Mouse (Mus musculus) heart, postnatal 14 days (tissue): ENCODE results near the gene Fam102a. TPM values are rescaled to one million over a fixed set of nuclear protein-coding genes. Genes with fewer than 3 reads are reported as not detected.

ENCODE experiments used
- DNase-seq, 2 experiments: peaks; one replicate each; pipeline ENCODE4 v3.0.0; 2021 to 2022
- intact Hi-C: fragments of 180-260 bp; cut with DNase I; formaldehyde crosslinking; loops from one replicate; pipeline ENCODE4 v1.15.1; 2025
- total RNA-seq, 2 experiments: library from RNA; stranded (reverse); gene quantifications; 2 replicates each; pipeline ENCODE4 v1.2.3; 2021

Gene Fam102a
- total RNA-seq, 2 experiments from 2014 or later: 8.6 to 9.7 TPM

- DNase-seq: no peak
- intact Hi-C loops: no loop called here
Observed at GRCm38 (mm10) chr2:32541333-32541908, 6.3 kb downstream of the Fam102a start.

DNA sequence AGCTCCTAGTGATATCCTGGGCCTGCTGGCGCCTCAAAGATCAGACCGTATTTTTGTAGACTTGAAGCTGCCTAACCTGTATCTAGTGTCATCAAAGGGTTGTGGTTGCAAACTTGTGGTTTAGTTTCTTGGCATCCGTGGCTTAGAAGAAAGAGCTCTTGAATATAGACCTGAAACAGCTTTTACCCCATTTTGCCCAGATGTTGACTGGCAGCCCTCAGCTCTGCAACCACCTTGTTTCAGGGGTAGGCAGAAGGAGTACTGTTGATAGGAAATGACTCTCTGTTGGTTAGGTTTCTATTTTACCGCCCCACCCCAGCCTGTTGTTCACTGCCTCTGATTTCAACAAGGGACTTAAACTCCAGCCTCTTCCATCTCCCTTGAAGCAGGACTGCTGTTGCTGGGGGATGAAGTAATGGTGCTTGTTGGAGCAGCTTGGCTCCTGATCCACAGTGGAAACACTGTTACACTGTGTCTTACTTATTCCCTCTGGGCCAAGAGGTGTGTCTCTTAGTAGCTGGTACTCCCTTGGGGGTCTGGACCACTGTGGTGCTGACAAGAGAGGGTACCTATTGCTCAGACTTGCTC is 6.9 kb downstream of the Fam102a start:
- no peak for DNase-seq
- intact Hi-C loops: no loop called here

DNA sequence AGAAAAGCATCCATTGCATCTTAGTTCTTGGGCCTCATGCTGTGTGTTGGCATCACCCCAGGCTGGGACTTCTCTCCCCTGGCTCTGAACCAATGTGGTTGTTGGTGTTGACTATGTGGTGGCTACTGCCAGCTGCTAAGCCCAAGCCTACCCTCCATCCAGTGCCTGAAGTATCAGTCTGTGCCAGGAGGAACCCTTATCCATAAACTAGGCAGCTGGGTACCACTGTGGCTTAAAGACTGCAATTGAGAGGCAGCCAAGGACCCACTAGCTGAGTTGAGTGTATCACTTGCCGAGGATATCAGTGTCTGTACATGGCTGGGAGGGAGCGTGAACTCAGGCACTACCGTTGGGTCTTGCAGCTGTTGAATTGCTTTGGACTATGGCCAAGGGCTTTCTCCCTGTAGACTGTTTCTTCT is 7.9 kb downstream of the Fam102a start:
- no peak for DNase-seq
- intact Hi-C loops: no loop called here

DNA sequence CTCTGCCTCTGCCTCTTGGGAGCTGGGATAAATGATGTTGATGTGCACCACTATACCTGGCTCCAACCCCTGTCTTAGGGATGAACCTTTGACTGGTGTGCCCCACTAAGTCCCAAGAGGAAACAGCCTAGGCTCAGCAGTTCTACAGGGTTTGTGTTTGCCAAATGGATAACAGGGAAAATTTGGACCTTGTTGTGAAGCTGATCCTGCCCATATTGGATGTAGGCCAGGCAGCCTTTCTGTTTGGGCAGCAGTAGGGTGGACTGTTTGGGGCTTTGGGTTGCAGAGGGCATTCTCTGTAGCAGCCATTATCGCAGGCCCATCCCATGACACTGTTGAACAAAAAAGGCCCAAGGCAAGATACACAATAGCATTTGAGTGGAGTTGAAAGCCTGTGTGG is 11.8 kb downstream of the Fam102a start:
- intact Hi-C loops: no loop called here
- DNase-seq: no peak

DNA sequence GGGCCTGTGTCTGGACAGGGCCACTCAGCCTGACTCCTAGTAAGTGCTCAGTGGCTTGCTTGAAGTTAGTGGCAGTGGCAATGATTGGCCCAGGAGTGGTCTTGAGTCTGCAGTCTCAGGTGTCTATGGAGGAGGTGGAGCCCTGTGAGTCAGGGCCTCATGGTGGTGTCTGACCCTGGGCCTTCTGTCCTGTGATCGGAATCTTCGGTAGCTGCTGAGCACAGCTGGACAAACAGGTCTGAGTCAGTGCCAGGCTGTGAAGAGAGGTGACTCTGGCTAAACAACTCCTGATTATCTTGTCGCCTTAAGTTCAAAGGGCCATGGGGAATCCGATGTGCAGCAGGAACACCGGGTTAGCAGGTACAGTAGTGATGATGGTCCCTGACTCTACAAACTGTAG is 12.2 kb downstream of the Fam102a start:
- no peak for DNase-seq
- intact Hi-C loops: no loop called here

DNA sequence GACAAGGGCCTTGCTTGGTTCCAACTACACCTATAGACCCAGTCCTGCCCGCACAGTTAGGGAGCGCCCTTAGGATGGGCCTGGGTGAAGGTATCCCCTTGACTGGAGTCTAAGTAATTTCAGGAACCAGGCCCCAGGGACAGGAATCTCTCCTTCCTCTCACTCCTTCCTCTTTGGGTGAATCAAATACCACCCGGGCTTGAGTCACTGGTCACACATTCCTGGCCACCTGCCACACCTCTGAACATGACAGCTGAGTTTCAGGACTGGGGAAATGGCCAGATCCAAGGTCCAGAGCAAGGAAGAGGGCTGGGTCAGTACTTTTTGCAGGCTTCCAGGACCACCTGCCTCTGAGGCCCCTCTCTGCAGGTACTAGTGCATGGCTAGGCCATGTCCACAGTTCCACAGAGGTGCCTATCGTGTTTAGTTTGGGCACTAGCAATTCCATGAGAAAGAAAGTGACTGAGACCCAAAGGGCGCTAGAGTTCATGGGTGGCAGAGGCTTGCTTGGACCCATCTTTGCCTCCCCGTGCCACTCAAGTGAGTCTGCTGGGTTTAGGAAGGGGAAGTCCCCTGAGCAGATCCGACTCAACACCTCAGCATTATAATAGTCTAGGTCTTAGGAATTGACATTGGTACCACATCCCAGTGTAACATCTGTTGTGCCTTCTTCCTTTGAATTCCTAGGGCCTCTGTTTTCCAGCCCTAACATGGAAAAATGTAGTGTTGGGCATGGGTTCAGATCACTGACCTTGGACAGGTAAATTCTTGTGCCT is 13.0 kb downstream of the Fam102a start:
- intact Hi-C loops: no loop called here
- peak; percentile 53 to 65 for DNase-seq

GRCm38 (mm10) chr2:32549171-32549570 is 14.0 kb downstream of the Fam102a start:
- intact Hi-C loops: no loop called here
- DNase-seq: no peak

DNA sequence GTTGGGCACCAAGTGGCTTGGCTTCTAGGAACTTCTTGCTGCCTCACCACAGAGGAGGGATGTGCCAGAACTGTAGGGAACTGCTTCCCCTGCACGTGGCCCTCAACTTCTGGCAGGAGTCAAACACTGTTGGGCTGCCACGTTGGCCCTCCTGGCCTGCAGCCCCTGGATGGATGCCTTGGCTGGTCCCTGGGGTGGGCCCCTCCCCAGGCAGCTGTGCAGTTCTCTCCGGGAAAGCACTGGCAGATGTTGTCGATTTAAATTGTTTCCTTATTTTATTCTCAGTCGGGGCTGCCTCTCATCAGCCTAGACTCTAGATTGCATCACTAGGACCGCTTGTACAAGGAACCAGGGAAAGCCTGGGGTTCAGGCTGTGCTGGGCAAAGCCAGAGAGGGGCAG is 14.6 kb downstream of the Fam102a start:
- intact Hi-C loops: no loop called here
- peak; percentile 83 to 85 for DNase-seq

GRCm38 (mm10) chr2:32551236-32551635 is 16.1 kb downstream of the Fam102a start:
- intact Hi-C loops: no loop called here
- no peak for DNase-seq

- no peak for DNase-seq
- intact Hi-C loops: no loop called here
Observed at GRCm38 (mm10) chr2:32553592-32554148, 18.5 kb downstream of the Fam102a start.

DNA sequence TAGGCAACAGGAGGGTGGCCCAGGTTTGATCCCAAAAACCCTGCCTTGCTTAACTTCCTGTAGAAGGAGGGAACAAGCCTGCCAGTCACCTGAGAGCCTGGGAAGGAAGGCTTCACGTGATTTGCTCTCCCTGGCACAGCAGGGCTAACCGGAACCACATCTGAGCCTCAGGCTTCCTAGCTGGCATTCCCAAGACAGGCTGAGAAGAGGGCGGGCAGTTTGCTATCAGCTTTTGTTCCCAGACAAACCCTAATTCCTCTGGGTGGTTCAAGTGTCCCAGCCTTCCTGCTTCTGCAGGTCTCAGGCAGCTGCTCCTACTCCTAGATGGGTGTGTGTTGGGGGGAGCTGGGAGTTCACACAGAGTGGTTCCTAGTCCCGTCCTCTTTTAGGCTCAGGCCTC is 20.4 kb downstream of the Fam102a start:
- intact Hi-C loops: no loop called here
- DNase-seq: no peak

GRCm38 (mm10) chr2:32556019-32556418 is 20.9 kb downstream of the Fam102a start:
- intact Hi-C loops: no loop called here
- DNase-seq: no peak

- DNase-seq: no peak
- intact Hi-C loops: no loop called here
Observed at GRCm38 (mm10) chr2:32559570-32559969, 24.4 kb downstream of the Fam102a start.

DNA sequence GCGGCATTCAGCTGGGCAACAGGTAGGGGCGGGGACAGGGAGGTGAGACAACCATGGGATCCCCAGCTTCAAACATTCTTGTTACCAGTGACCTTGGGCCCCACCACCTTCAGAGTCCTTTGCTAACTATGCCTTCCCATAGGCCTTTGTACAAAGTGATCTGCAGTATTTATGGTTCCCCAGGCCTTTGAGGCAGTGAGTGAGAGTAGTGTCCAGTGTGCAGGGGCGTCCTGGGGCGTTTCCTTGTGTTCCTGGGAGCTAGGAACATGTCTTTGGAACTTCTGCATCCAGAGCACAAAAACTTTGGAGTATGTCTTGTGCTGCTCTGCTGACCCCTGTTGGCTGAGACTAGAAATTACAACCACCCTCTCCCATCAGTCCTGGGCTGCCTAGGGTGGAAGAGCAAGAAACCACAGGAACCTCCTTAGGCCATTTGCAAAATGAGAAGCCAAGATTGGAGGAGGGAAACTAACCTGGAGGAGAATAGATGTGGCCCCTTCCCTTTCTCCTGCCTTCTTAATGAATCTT is 31.5 kb downstream of the Fam102a start:
- DNase-seq: peak; percentile 75 to 81
- intact Hi-C loops: loop anchor here (1.0 to 2.0 kb wide), 2 partner anchors 30 to 78 kb away; no protein-coding TSS in a partner anchor

GRCm38 (mm10) chr2:32568149-32568548 is 33.0 kb downstream of the Fam102a start:
- intact Hi-C loops: loop anchor here (2.0 kb wide), 1 partner anchor 163 kb away; no protein-coding TSS in a partner anchor
- peak; percentile 48 to 55 for DNase-seq

- DNase-seq: peak in 1 of 2 experiments; percentile 35
- intact Hi-C loops: loop anchor here (2.0 kb wide), 1 partner anchor 164 kb away; no protein-coding TSS in a partner anchor
Observed at GRCm38 (mm10) chr2:32568941-32569340, 33.8 kb downstream of the Fam102a start.

DNA sequence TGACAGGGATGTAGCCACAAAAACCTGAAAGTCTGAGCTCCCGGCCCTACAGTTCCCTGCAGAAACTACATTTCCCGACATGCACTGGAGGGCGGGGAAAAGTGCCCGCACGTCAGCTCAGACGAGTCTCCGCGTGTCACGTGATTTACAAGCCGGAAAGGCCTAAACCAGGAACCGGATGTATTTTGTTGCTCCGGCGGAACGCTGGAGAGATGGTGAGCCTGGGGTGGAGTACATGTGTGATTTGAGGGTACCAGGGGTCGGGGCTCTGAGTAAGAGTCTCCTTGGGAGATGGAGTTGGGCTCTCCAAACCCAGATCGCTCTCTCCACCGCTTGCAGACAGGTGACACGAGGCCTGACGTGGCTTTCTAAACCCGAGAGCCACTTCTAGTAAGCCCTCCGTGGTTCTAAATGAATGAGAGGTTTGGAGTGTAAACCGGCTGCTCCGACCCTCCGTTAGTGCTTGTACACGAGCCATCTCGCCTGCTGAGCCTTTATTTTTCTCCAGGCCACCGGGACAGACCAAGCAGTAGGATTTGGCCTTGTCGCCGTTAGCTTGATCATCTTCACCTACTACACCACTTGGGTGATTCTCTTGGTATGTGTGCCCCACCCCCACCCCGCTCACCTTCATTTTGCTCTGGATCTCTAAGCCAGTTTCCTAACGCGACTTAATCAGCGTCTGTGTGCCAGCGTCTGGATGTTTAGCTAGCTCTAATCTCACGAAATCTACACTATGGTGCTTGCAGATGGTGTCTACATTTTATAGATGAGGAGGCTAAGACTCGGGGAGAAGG is 35.8 kb downstream of the Fam102a start, which contains the start of gene Dpm2:
TSS of gene Dpm2 (plus strand) at position 161 of the 797 bp plus-strand sequence.
- intact Hi-C loops: no loop called here
- DNase-seq: peak; percentile 85 to 93

DNA sequence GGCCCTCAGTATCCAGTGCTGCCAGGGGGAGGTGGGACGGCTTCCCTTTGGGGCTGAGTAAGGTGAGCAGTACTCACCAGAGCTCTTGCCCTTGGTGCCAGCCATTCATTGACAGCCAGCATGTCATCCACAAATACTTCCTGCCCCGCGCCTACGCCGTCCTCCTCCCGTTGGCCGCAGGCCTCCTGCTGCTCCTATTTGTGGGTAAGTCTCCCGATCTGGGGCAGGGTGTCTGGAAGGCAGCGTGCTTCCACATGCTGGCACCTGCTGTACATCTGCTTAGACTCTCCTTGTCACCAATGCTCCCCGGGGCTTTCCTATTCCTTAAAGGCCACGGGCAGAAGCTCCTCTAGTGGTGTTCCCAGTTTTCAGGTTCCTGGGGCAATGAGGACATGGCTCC is 37.1 kb downstream of the Fam102a start:
- DNase-seq: no peak
- intact Hi-C loops: no loop called here

DNA sequence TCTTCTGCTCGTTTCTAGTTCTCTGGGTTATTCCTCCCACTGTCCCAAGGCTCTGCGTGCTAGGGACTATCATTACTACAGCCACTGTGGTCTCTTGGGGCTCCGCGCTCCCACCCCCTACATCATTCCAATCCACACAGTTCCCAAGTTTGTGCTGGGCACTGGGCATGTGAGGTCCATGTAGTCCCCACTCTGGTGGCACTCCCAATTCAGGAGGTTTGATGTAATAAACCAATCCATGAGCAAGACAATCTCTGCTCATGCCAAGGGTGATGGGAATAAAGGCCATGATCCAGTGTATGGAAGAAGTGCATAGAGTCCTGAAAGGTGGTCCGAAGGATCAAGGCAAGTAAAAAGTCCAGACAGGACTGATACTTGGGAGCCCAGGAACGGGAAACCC is 39.4 kb downstream of the Fam102a start, which contains the start of gene Pip5kl1:
TSS of gene Pip5kl1 (plus strand) at position 301 of the 400 bp plus-strand sequence.
- intact Hi-C loops: no loop called here

More for the DNA sequence above, 39.4 kb downstream of the Fam102a start, which contains the start of gene Pip5kl1:
- no peak for DNase-seq
